Comparison of ENCODE assay signal across 14 mouse cellular contexts in the genomic region with DNA sequence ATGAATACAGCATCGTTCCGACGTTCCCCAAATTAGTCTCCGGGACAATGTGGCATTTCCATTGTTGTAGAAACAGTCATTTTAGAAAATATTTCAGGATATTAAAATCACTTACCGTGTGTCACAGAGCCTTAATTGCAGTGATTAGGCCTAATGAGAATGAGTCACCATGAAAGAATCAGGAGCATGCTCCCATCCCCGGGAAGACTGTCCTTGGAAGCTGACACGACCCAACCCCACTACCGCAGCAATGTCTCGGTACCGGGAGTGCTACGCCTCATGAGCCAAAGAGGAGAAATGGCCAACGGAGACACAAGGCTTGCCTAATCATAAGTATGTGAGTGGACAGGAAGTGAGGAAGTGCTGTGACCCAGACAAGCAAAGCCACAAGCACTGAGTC.
"Had no signal": no experiment of that assay in that cellular context is flagged by ENCODE, and none has a peak within 500 bp of the region (broad histone marks: within the 10 kb centered on the region; RNA-seq: fewer than 3 reads in every experiment).

No protein-coding gene starts in this region.

- H3K9me3 ChIP-seq: neural tube, embryonic 13.5 days; neural tube, embryonic 15.5 days; stomach, embryonic 15.5 days had no signal

- H3K4me3 ChIP-seq: neural tube, embryonic 13.5 days; neural tube, embryonic 15.5 days; stomach, embryonic 15.5 days had no signal

- H3K36me3 ChIP-seq: neural tube, embryonic 13.5 days; neural tube, embryonic 15.5 days; stomach, embryonic 15.5 days had no signal

- H3K4me1 ChIP-seq: neural tube, embryonic 13.5 days; neural tube, embryonic 15.5 days; stomach, embryonic 15.5 days had no signal

- DNase-seq: right cerebral cortex, adult 18-20 months; right cerebral cortex, postnatal 14 days; right cerebral cortex, postnatal 25 days; right cerebral cortex, postnatal 4 days; spleen, adult 18-20 months; thymus, adult 18-20 months; thymus, adult 2 months; thymus, postnatal 14 days; thymus, postnatal 25 days; thymus, postnatal 36 days; thymus, postnatal 4 days had no signal

- H3K27me3 ChIP-seq: neural tube, embryonic 13.5 days; neural tube, embryonic 15.5 days; stomach, embryonic 15.5 days had no signal
